Mouse (Mus musculus) liver, embryonic 15.5 days (tissue): ENCODE measurements around the gene Clic6. TPM values are rescaled to one million over a fixed set of nuclear protein-coding genes. Genes with fewer than 3 reads are reported as not detected.

Experiments used
- ATAC-seq: fragments of 200-750 bp; cut with Nextera tagmentation; 2 replicates; pipeline ENCODE4 v1.8.0; 2017; ENCODE audit warnings: moderate number of reproducible peaks, mild to moderate bottlenecking, moderate library complexity; ENCODE audit not compliant: insufficient read depth
- H3K27ac ChIP-seq: fragments of 300-500 bp; sonication (generic); replicated peaks from 2 replicates; pipeline ENCODE4 v1.5.1; 2015; ENCODE audit warnings: mild to moderate bottlenecking, inconsistent platforms
- H3K27me3 ChIP-seq: fragments of 300-500 bp; sonication (generic); 2 replicates; pipeline ENCODE4 v1.6.1; 2015; ENCODE audit warnings: mild to moderate bottlenecking, inconsistent platforms
- H3K36me3 ChIP-seq: fragments of 300-500 bp; sonication (generic); replicated peaks from 2 replicates; pipeline ENCODE4 v1.6.1; 2015; ENCODE audit warnings: moderate library complexity, mild to moderate bottlenecking, inconsistent platforms
- H3K4me1 ChIP-seq: fragments of 300-500 bp; sonication (generic); replicated peaks from 2 replicates; pipeline ENCODE4 v1.6.1; 2015; ENCODE audit warnings: inconsistent platforms
- H3K4me2 ChIP-seq: fragments of 300-500 bp; sonication (generic); 2 replicates; pipeline ENCODE4 v1.6.1; 2015; ENCODE audit warnings: moderate library complexity, mild to moderate bottlenecking, inconsistent platforms
- H3K4me3 ChIP-seq: fragments of 300-500 bp; sonication (generic); replicated peaks from 2 replicates; pipeline ENCODE4 v1.5.1; 2015; ENCODE audit warnings: mild to moderate bottlenecking, inconsistent platforms
- H3K9ac ChIP-seq: fragments of 300-500 bp; sonication (generic); 2 replicates; pipeline ENCODE4 v1.6.1; 2015; ENCODE audit warnings: moderate library complexity, mild to moderate bottlenecking, inconsistent platforms
- H3K9me3 ChIP-seq: fragments of 300-500 bp; sonication (generic); replicated peaks from 2 replicates; pipeline ENCODE4 v1.6.1; 2016; ENCODE audit warnings: inconsistent platforms
- WGBS: fragments of 180-500 bp; shearing (Covaris S2); methylation state at CpG from one replicate; pipeline ENCODE4 v1.1.7; 2015; ENCODE audit warnings: mixed read lengths; ENCODE audit not compliant: insufficient replicate concordance; 5-methylcytosine and 5-hydroxymethylcytosine counted together
- polyA plus RNA-seq: library from polyadenylated mRNA; unstranded; fragments of >200 nt; fragmentation: Nextera tagmentation; extraction: Ambion mirVana; gene quantifications from 2 replicates; pipeline ENCODE4 v1.2.1, GENCODE M21; 2015

Gene Clic6
- polyA plus RNA-seq, 1 experiment from 2014 or later: 0.40 TPM

DNA sequence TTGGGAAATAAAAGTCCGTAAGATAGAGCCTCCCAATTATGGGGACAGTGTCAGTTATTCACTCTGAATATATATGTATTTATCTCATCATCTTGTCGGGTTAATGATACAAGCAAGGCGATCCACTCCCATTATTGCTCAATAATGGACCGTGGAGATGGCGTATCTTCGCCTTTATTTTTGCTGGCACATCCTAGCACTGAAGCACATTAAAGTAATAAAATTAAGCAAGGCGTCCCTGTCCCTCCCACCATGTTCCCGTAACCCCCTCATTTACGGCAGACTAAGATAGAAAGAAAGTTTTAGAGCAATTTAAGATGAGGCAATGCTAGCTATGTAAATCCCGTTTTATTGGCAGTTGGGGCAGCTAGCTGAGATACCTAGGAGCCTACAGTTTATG is 40.4 kb downstream of the Clic6 start:
- Histone ChIP-seq H3K36me3 (no peaks in the 10 kb centered on the region), H3K4me3 (no peak overlapping the region)

GRCm38 (mm10) chr16:92535258-92535657 is 49.7 kb downstream of the Clic6 start:
- Histone ChIP-seq H3K4me3 (no peak overlapping the region), H3K4me2 (no peak overlapping the region), H3K27me3 (no peaks in the 10 kb centered on the region), H3K9me3 (no peaks in the 10 kb centered on the region), H3K4me1 (no peaks in the 10 kb centered on the region), H3K9ac (no peak overlapping the region), H3K36me3 (no peaks in the 10 kb centered on the region), H3K27ac (no peak overlapping the region)
- 37% methylated on average over 2 of the region's 2 CpGs for WGBS
- ATAC-seq: no peak

More for the DNA sequence above, 40.4 kb downstream of the Clic6 start:
- H3K4me2 ChIP-seq: no peak overlapping the region
- no peaks in the 10 kb centered on the region for H3K9me3 ChIP-seq
- no peaks in the 10 kb centered on the region for H3K4me1 ChIP-seq
- WGBS: 71% methylated on average over 10 of the region's 10 CpGs
- no peak overlapping the region for H3K9ac ChIP-seq
- no peaks in the 10 kb centered on the region; the same call in 1 of the 2 replicates for H3K27me3 ChIP-seq
- ATAC-seq: no peak
- H3K27ac ChIP-seq: no peak overlapping the region

DNA sequence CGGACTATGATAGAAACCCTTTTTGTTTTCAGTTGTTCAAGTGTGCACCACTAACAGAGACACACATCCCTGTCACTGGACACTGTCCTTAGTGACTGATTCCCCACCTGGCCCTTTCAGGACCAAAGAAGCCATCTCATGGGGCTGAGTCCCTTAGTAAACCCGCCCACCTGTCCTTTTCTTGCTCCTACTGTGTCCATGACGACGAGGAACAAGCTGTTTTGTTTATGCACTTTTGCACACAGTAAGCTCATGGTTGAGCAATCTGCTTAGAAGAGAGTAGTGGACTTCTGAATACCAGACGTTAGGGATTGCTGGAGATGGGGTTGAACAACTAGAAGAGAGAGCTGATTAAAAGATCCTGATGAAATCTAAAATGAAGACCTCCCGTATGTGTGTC is 52.8 kb downstream of the Clic6 start:
- no peak for ATAC-seq
- WGBS: 61% methylated on average over 6 of the region's 6 CpGs
- Histone ChIP-seq H3K27ac (no peak overlapping the region), H3K9ac (no peak overlapping the region), H3K4me2 (no peak overlapping the region), H3K9me3 (no peaks in the 10 kb centered on the region), H3K4me1 (no peaks in the 10 kb centered on the region), H3K4me3 (no peak overlapping the region), H3K36me3 (no peaks in the 10 kb centered on the region), H3K27me3 (no peaks in the 10 kb centered on the region)

DNA sequence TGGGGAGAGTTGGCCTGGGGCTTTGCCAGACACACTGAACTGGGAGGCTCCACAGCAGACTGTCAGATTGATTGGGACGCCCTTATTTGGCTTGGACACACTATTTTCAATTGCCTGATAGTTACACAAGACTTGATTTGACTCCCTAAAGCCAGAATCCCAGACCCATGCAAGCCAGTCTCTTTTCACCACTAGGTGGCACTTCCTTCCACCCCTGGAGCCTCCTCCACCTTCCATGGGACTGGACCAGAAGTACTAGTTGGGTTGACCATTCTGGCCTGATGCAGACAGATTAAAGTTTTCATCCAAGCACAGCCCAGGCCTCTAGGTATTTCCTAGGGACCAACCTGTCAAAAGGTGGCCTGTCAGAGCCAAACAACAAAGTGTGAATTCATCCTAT is 58.7 kb downstream of the Clic6 start:
- H3K27me3 ChIP-seq: no peaks in the 10 kb centered on the region
- WGBS: 31% methylated on average over 1 of the region's 1 CpGs
- no peak overlapping the region for H3K4me2 ChIP-seq
- no peak overlapping the region for H3K4me3 ChIP-seq
- no peaks in the 10 kb centered on the region for H3K36me3 ChIP-seq
- no peak for ATAC-seq
- no peaks in the 10 kb centered on the region for H3K4me1 ChIP-seq
- no peaks in the 10 kb centered on the region for H3K9me3 ChIP-seq
- no peak overlapping the region for H3K27ac ChIP-seq
- H3K9ac ChIP-seq: no peak overlapping the region

- no peaks in the 10 kb centered on the region for H3K9me3 ChIP-seq
- no peak overlapping the region for H3K9ac ChIP-seq
- no peak for ATAC-seq
- H3K4me1 ChIP-seq: no peaks in the 10 kb centered on the region
- no peak overlapping the region for H3K4me2 ChIP-seq
- no peaks in the 10 kb centered on the region for H3K36me3 ChIP-seq
- no peak overlapping the region for H3K27ac ChIP-seq
- H3K27me3 ChIP-seq: 0 out of 2 replicates have a peak, but pooled peaks cover under 1% of the 10 kb centered on the region
- 77% methylated on average over 9 of the region's 9 CpGs for WGBS
- H3K4me3 ChIP-seq: no peak overlapping the region
These were observed 63.1 kb downstream of the Clic6 start for GRCm38 (mm10) chr16:92548651-92549050.

DNA sequence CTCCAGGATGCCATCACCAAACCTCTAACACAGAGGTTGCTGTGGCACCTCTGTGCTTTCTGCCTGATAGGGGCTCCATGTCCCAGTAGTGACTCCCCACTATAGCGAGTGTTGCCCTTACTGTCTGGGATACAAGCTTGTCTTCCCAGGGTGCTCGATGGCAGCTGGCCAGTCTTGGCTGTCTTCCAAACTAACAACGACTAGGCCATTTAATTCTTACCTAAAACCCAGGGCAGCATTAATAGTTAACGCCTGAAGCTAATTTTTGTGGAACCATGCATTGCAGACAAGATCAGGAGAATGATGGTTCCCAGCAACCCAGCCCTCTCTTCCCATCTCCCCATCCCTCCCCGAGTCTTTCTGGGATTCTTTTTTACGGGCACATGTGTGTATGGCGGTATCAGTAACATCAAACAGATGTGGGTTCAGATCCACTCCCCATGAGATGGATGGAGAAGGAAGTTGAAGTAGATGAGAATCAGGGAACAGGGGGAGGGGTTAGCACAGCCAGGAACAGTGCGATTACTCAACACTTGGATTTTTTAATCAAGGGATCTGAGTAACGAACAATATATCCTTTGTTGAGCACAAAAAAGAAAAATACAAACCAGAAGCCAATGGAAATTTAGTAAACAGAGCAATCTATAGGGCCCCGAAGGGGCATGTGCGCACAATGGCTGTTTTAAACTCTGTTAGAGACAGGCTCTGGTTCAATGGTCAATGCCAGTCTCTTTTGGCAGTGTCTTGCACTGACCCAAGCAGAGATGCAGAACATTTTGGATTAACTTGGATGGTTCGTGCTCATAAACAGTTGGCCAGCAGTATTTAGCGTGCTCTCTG is 66.0 kb downstream of the Clic6 start:
- no peaks in the 10 kb centered on the region for H3K9me3 ChIP-seq
- H3K4me3 ChIP-seq: no peak overlapping the region
- no peak for ATAC-seq
- no peak overlapping the region for H3K27ac ChIP-seq
- no peak overlapping the region for H3K4me2 ChIP-seq
- H3K4me1 ChIP-seq: no peaks in the 10 kb centered on the region
- WGBS: 64% methylated on average over 13 of the region's 13 CpGs
- H3K36me3 ChIP-seq: no peaks in the 10 kb centered on the region
- peaks cover 15% of the 10 kb centered on the region for H3K27me3 ChIP-seq
- H3K9ac ChIP-seq: no peak overlapping the region

GRCm38 (mm10) chr16:92552106-92552382 is 66.5 kb downstream of the Clic6 start:
- no peak overlapping the region for H3K4me2 ChIP-seq
- H3K9me3 ChIP-seq: no peaks in the 10 kb centered on the region
- no peaks in the 10 kb centered on the region for H3K4me1 ChIP-seq
- H3K27me3 ChIP-seq: peaks cover 15% of the 10 kb centered on the region
- H3K9ac ChIP-seq: no peak overlapping the region
- H3K36me3 ChIP-seq: no peaks in the 10 kb centered on the region
- no peak overlapping the region for H3K27ac ChIP-seq
- WGBS: 57% methylated on average over 9 of the region's 9 CpGs
- no peak overlapping the region for H3K4me3 ChIP-seq
- no peak for ATAC-seq

DNA sequence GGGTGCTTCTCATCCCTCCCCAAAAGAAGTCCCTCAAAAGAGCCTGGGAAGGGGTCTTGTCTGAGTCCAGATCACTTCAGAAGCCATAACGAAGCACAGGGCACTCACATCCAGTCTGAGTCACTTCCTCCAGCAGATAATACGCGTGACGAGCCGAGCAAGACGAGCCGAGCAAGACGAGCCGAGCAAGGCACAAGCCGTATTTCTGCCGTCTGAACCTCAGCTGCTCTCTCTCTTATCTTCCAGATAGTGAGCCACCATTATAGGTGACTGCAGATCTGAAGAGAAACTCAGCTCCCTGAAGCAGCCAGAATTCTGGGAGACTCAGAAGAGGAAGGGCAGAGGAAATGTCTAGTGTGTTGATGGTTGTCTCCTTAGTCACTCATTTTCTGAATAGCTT is 67.3 kb downstream of the Clic6 start:
- no peak for ATAC-seq
- no peak overlapping the region for H3K27ac ChIP-seq
- 17% methylated on average over 11 of the region's 11 CpGs for WGBS

DNA sequence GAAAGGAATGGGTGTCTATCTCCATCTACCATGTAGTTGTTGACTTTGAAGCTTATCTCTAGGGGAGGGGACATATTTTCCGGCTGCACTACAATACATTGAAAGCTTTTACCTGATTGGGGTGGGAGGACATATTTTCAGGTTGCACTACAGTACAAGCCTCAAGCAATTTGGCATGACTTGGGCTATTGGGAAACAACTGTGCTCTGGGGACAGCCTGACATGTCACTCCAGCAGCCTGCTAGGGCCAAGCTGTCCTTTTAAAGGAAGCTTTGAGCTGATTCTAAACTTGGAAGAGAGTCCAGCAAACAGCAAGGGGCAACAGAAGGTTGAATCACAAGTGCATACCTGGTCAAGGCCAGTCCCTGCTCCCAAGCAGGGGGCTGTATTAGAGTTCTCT is 69.5 kb downstream of the Clic6 start:
- no peaks in the 10 kb centered on the region for H3K9me3 ChIP-seq
- H3K4me3 ChIP-seq: no peak overlapping the region
- WGBS: 64% methylated on average over 1 of the region's 1 CpGs
- no peaks in the 10 kb centered on the region for H3K36me3 ChIP-seq
- no peak for ATAC-seq
- H3K9ac ChIP-seq: no peak overlapping the region
- H3K27me3 ChIP-seq: peaks cover 15% of the 10 kb centered on the region
- H3K4me2 ChIP-seq: no peak overlapping the region
- no peaks in the 10 kb centered on the region for H3K4me1 ChIP-seq
- H3K27ac ChIP-seq: no peak overlapping the region

More for the DNA sequence above, 67.3 kb downstream of the Clic6 start:
- Histone ChIP-seq H3K9ac (no peak overlapping the region), H3K4me2 (no peak overlapping the region), H3K4me3 (no peak overlapping the region), H3K9me3 (no peaks in the 10 kb centered on the region), H3K27me3 (peaks cover 15% of the 10 kb centered on the region), H3K4me1 (no peaks in the 10 kb centered on the region), H3K36me3 (no peaks in the 10 kb centered on the region)

GRCm38 (mm10) chr16:92565291-92565690 is 79.8 kb downstream of the Clic6 start:
- H3K9me3 ChIP-seq: no peaks in the 10 kb centered on the region
- H3K36me3 ChIP-seq: no peaks in the 10 kb centered on the region
- H3K27ac ChIP-seq: no peak overlapping the region
- H3K27me3 ChIP-seq: 0 out of 2 replicates have a peak, but pooled peaks cover 7% of the 10 kb centered on the region
- no peak overlapping the region for H3K4me2 ChIP-seq
- ATAC-seq: no peak
- no peak overlapping the region for H3K4me3 ChIP-seq
- no peak overlapping the region for H3K9ac ChIP-seq
- WGBS: 64% methylated on average over 11 of the region's 11 CpGs
- no peaks in the 10 kb centered on the region for H3K4me1 ChIP-seq

DNA sequence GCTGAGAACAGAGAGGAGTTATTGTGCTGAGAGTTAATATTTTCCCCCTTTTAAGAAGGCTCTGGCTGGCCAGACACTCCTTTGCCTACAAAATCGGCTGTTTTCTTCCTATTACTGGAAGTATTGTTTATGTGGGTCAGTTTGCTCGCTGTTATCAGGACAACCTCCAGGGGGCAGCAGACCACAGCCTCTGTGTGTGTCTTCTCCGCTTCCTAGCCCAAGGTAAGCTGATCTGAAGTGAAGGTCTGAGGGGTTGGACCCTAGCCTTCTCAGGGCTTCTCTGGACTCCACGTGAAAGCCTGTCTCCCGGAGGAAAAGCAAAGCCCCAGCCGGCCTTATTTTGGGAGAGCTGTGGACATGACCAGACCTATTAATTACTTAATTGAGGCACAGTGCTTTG is 80.2 kb downstream of the Clic6 start:
- ATAC-seq: no peak
- Histone ChIP-seq H3K4me3 (no peak overlapping the region), H3K4me2 (no peak overlapping the region), H3K36me3 (no peaks in the 10 kb centered on the region), H3K4me1 (no peaks in the 10 kb centered on the region), H3K9ac (no peak overlapping the region), H3K9me3 (no peaks in the 10 kb centered on the region), H3K27ac (no peak overlapping the region), H3K27me3 (0 out of 2 replicates have a peak, but pooled peaks cover 7% of the 10 kb centered on the region)
- WGBS: 3% methylated on average over 6 of the region's 6 CpGs

DNA sequence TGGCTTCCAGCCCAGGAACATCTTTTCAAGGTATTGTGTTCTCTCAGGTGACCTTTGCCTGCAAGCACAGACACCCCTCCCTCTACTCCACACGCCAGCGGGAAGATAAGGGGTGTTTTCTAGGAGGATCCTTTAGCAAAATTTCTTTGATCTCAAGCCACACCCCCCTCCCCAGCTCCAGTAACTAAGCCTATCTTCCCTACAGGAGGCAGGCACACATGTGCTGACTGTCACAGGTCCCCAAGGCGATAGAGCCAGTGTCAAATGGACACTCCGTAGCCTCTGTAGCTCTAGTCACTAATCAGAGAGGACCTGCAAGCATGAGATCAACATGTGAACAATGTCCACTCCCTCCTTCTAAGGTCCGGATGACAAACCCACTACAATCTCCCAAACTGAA is 80.6 kb downstream of the Clic6 start:
- WGBS: 18% methylated on average over 5 of the region's 5 CpGs

More for the DNA sequence above, 80.6 kb downstream of the Clic6 start:
- H3K4me2 ChIP-seq: no peak overlapping the region
- H3K4me1 ChIP-seq: no peaks in the 10 kb centered on the region
- no peak overlapping the region for H3K4me3 ChIP-seq
- no peaks in the 10 kb centered on the region for H3K9me3 ChIP-seq
- ATAC-seq: no peak
- 0 out of 2 replicates have a peak, but pooled peaks cover 7% of the 10 kb centered on the region for H3K27me3 ChIP-seq
- H3K36me3 ChIP-seq: no peaks in the 10 kb centered on the region
- H3K27ac ChIP-seq: no peak overlapping the region
- no peak overlapping the region for H3K9ac ChIP-seq
